Mouse (Mus musculus) liver, adult (tissue): ENCODE measurements around the gene Tfap4.

Source experiments
- GATA4 ChIP-seq: IDR thresholded peaks from 2 replicates; pipeline ENCODE4 v1.6.1; 2014; ENCODE audit warnings: mild to moderate bottlenecking, low read length; ENCODE audit not compliant: insufficient replicate concordance

Gene Tfap4

GRCm38 (mm10) chr16:4559715-4560144 is at the start of gene Tfap4:
Tfap4 (minus strand) TSS chr16:4559854.
- TF ChIP-seq GATA4 = no peak

DNA sequence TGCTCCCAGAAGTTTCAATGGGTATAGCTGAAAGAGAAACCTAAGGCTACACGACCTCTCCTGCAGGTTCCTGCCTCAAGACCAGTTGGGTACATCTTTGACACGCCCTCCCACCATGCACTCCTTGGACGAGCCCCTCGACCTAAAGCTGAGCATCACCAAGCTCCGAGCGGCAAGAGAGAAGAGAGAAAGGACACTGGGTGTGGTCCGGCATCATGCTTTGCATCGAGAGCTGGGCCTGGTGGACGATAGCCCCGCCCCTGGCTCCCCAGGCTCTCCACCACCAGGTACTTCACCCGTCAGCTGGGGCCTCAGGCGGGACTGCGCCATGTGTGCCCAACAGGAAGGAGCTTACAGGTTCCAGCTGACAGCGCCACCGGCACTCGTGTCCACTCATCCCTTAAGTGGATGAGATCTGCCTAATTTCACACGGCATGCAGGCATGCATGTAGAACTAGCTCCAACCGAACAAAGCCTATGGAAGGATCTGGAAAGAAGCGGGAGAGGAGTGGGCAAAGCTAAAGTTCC is 48.9 kb upstream of the Tfap4 start:
- TF ChIP-seq GATA4 = no peak

DNA sequence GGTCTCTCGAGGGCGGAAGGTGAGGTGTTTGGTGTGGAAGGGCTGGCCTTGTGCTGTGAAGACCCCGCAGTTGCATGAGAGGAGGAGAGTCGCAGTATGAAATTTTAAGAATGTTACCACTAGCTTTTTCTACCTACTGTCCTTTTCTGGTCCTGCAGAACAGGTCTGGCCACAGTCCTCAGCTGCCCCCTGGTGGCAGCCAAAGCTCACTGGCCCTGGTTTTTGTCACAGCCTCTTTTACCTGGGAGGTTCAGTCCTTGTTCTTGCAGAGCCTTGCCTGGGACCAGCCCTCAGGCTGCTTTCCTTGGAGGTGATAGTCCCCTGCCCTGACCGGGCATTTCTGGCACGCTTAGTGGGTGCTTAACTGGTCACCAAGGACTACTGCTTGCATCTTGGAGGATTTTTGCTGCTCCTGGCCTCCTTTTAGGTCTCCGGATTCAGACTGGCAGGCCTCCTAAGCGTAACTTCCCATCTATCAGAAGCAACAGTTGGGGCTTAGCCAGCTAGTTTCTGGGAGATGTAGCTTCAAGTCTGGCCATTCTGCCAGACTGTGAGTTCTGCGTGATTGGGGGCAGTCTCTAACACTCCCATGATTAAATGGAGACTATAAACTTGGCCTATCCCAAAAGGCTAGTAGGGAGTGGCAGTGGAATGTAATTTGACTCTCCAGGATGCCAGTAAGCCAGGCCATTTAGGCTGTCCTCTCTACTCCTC is 48.3 kb upstream of the Tfap4 start:
- TF ChIP-seq GATA4 = no peak

- TF ChIP-seq GATA4 = no peak
These were observed 46.9 kb upstream of the Tfap4 start for GRCm38 (mm10) chr16:4606431-4607084.

GRCm38 (mm10) chr16:4605514-4606131 is 46.0 kb upstream of the Tfap4 start:
- TF ChIP-seq GATA4 = no peak

DNA sequence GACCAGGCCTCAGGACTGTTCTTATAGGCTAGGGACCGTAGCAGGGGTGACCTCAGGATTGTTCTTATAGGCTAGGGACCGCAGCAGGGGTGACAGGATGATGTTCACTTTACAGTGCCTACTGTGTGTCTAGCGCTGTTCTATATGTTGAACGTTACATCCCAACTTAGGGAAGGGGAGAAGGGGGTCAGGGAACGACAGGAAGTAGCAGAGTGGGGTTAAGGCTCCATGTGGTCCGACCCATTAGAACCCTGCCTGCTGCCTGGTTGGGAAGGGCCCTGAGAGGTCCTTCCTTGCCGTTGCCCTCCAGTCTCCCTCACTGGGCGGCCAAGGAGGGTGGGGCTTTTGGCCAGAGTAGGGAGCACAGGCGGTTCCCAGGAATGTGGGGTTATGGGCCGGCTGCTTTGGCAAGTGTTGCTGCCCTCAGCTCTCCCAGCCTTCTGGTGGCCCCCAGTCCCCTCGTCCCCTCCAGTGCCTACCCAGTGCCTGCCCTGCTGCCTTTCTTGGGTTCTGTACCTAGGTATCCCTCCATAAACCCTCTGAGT is 44.7 kb upstream of the Tfap4 start:
- no peak for TF ChIP-seq GATA4

DNA sequence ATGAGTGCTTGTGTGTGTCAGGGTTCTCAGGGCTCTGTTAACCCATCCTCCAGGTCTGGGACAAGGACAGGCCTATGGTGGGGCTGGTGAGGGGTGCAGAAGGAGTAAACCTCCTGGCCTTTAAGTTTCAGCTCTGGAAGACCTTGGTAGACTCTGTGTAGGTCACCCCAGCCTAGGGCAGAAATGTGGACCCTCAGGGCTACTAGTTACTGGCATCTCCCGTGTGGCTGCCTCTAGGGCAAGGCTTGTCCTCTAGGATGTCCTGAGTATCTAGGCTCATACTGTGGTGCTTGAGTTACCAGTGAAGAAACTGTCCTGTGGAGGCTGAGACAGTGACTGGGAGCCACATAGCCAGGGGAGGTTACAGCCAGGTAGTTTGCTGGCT is 43.8 kb upstream of the Tfap4 start:
- no peak for TF ChIP-seq GATA4

GRCm38 (mm10) chr16:4602766-4603452 is 43.3 kb upstream of the Tfap4 start:
- no peak for TF ChIP-seq GATA4

DNA sequence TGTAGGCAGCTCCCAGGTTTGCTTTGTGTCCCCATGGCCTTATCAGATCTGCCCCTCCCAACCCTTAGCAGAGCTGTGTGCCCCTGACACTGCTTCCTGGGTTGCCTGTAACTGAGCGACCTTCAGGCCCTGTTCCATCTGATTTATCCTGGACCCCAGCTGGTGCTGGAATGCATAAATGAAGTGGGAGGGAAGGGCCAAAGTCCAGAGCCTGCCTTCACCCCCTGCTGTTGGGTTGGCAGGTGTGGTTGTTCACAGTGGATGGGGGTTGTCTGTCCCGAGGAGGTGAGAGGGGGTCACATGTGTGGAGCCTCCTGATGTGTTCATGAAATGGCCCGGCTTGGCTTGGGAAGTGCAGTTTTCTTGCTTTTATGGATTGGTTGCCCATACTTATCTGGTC is 42.5 kb upstream of the Tfap4 start:
- no peak for TF ChIP-seq GATA4

GRCm38 (mm10) chr16:4600701-4601310 is 41.2 kb upstream of the Tfap4 start:
- no peak for TF ChIP-seq GATA4

- no peak for TF ChIP-seq GATA4
These were observed 40.0 kb upstream of the Tfap4 start for GRCm38 (mm10) chr16:4599616-4600015.

- TF ChIP-seq GATA4 = no peak
These were observed 39.4 kb upstream of the Tfap4 start for GRCm38 (mm10) chr16:4598891-4599543.

DNA sequence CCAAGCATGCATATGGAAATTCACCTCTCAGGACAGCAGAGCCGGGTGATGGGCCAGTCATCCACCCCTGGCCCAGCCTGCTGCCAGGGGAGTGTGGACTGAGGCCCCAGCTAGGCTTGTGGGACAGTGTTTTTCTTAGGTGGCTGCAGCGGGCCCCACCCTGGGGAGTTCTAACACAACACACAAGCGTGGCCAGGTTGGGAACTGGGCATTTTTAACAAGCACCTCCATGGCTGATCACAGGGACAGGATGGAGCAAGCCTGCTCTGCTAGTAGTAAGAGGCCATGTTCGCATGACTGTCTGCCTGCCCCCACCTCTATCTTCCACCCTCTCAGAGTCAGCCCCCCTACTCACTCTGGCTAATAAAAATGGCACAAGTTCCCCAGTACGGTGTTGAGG is 38.4 kb upstream of the Tfap4 start:
- TF ChIP-seq GATA4 = no peak

- no peak for TF ChIP-seq GATA4
These were observed 37.6 kb upstream of the Tfap4 start for GRCm38 (mm10) chr16:4597296-4597695.
